Mouse (Mus musculus): ENCODE results near the gene Shtn1. TPM values are rescaled to one million over a fixed set of nuclear protein-coding genes. Genes with fewer than 3 reads are reported as not detected.

Shtn1 gene
- polyA plus RNA-seq, 1 experiment: 1.2 TPM

GRCm38 (mm10) chr19:58975216-58975863 is 100.6 kb downstream of the Shtn1 start:
- H3K27me3 ChIP-seq (ENCODE audit: control insufficient read depth, insufficient read depth, low read length): no peaks in the 10 kb centered on the region
- 85% methylated on average over 11 of the region's 11 CpGs for WGBS
- H3K4me1 ChIP-seq (ENCODE audit: control insufficient read depth, insufficient read depth, insufficient read length, low read length): no peaks in the 10 kb centered on the region
- H3K36me3 ChIP-seq (ENCODE audit: control insufficient read depth, insufficient read depth, low read length): peaks cover 3% of the 10 kb centered on the region
- no peak overlapping the region for H3K4me3 ChIP-seq (ENCODE audit: low read depth, low read length)
- TF ChIP-seq CTCF (IDR thresholded peaks at IDR 0.05; ENCODE audit: extremely low read depth, insufficient read length, insufficient replicate concordance, low read depth, low read length): no peak
- TF ChIP-seq POLR2A (IDR thresholded peaks at IDR 0.05; ENCODE audit: low read depth, low read length): no peak
- no peak overlapping the region for H3K27ac ChIP-seq (ENCODE audit: insufficient read depth, low read depth, low read length)

- TF ChIP-seq POLR2A (IDR thresholded peaks at IDR 0.05; ENCODE audit: low read depth, low read length): no peak
- Histone ChIP-seq H3K4me3 (ENCODE audit: low read depth, low read length) (no peak overlapping the region), H3K27ac (ENCODE audit: insufficient read depth, low read depth, low read length) (no peak overlapping the region), H3K4me1 (ENCODE audit: control insufficient read depth, insufficient read depth, insufficient read length, low read length) (no peaks in the 10 kb centered on the region), H3K36me3 (ENCODE audit: control insufficient read depth, insufficient read depth, low read length) (peaks cover 3% of the 10 kb centered on the region), H3K27me3 (ENCODE audit: control insufficient read depth, insufficient read depth, low read length) (no peaks in the 10 kb centered on the region)
- WGBS: 95% methylated on average over 8 of the region's 8 CpGs
Observed at GRCm38 (mm10) chr19:58974126-58974525, 101.8 kb downstream of the Shtn1 start.

- H3K4me1 ChIP-seq (ENCODE audit: control insufficient read depth, insufficient read depth, insufficient read length, low read length): no peaks in the 10 kb centered on the region
- no peaks in the 10 kb centered on the region for H3K27me3 ChIP-seq (ENCODE audit: control insufficient read depth, insufficient read depth, low read length)
- no peak overlapping the region for H3K27ac ChIP-seq (ENCODE audit: insufficient read depth, low read depth, low read length)
- 73% methylated on average over 13 of the region's 13 CpGs for WGBS
- peaks cover 3% of the 10 kb centered on the region for H3K36me3 ChIP-seq (ENCODE audit: control insufficient read depth, insufficient read depth, low read length)
- no peak for TF ChIP-seq POLR2A (IDR thresholded peaks at IDR 0.05; ENCODE audit: low read depth, low read length)
- no peak for TF ChIP-seq CTCF (IDR thresholded peaks at IDR 0.05; ENCODE audit: extremely low read depth, insufficient read length, insufficient replicate concordance, low read depth, low read length)
- H3K4me3 ChIP-seq (ENCODE audit: low read depth, low read length): no peak overlapping the region
Observed at GRCm38 (mm10) chr19:58970826-58971225, 105.1 kb downstream of the Shtn1 start.

- Histone ChIP-seq H3K27ac (ENCODE audit: insufficient read depth, low read depth, low read length) (no peak overlapping the region), H3K4me1 (ENCODE audit: control insufficient read depth, insufficient read depth, insufficient read length, low read length) (no peaks in the 10 kb centered on the region), H3K36me3 (ENCODE audit: control insufficient read depth, insufficient read depth, low read length) (no peaks in the 10 kb centered on the region; the same call in 1 of the 2 replicates), H3K27me3 (ENCODE audit: control insufficient read depth, insufficient read depth, low read length) (no peaks in the 10 kb centered on the region), H3K4me3 (ENCODE audit: low read depth, low read length) (no peak overlapping the region)
- WGBS: 36% methylated on average over 15 of the region's 15 CpGs
- no peak for TF ChIP-seq CTCF (IDR thresholded peaks at IDR 0.05; ENCODE audit: extremely low read depth, insufficient read length, insufficient replicate concordance, low read depth, low read length)
- TF ChIP-seq POLR2A (IDR thresholded peaks at IDR 0.05; ENCODE audit: low read depth, low read length): no peak
Observed at GRCm38 (mm10) chr19:58968731-58969506, 107.0 kb downstream of the Shtn1 start.

GRCm38 (mm10) chr19:58963011-58963410 is 112.9 kb downstream of the Shtn1 start:
- Histone ChIP-seq H3K4me1 (ENCODE audit: control insufficient read depth, insufficient read depth, insufficient read length, low read length) (no peaks in the 10 kb centered on the region), H3K27me3 (ENCODE audit: control insufficient read depth, insufficient read depth, low read length) (no peaks in the 10 kb centered on the region), H3K27ac (ENCODE audit: insufficient read depth, low read depth, low read length) (no peak overlapping the region), H3K36me3 (ENCODE audit: control insufficient read depth, insufficient read depth, low read length) (no peaks in the 10 kb centered on the region), H3K4me3 (ENCODE audit: low read depth, low read length) (no peak overlapping the region)
- TF ChIP-seq CTCF (IDR thresholded peaks at IDR 0.05; ENCODE audit: extremely low read depth, insufficient read length, insufficient replicate concordance, low read depth, low read length): no peak
- no peak for TF ChIP-seq POLR2A (IDR thresholded peaks at IDR 0.05; ENCODE audit: low read depth, low read length)
- 77% methylated on average over 8 of the region's 8 CpGs for WGBS

GRCm38 (mm10) chr19:58954779-58955178 is 121.1 kb downstream of the Shtn1 start:
- 85% methylated on average over 8 of the region's 8 CpGs for WGBS
- Histone ChIP-seq H3K4me3 (ENCODE audit: low read depth, low read length) (no peak overlapping the region), H3K36me3 (ENCODE audit: control insufficient read depth, insufficient read depth, low read length) (no peaks in the 10 kb centered on the region), H3K27me3 (ENCODE audit: control insufficient read depth, insufficient read depth, low read length) (peaks cover 3% of the 10 kb centered on the region; the same call in 1 of the 2 replicates), H3K27ac (ENCODE audit: insufficient read depth, low read depth, low read length) (no peak overlapping the region), H3K4me1 (ENCODE audit: control insufficient read depth, insufficient read depth, insufficient read length, low read length) (no peaks in the 10 kb centered on the region)
- TF ChIP-seq CTCF (IDR thresholded peaks at IDR 0.05; ENCODE audit: extremely low read depth, insufficient read length, insufficient replicate concordance, low read depth, low read length) (no peak), POLR2A (IDR thresholded peaks at IDR 0.05; ENCODE audit: low read depth, low read length) (no peak)

GRCm38 (mm10) chr19:58952236-58952635 is 123.7 kb downstream of the Shtn1 start:
- WGBS: 67% methylated on average over 13 of the region's 13 CpGs
- TF ChIP-seq POLR2A (IDR thresholded peaks at IDR 0.05; ENCODE audit: low read depth, low read length) (no peak), CTCF (IDR thresholded peaks at IDR 0.05; ENCODE audit: extremely low read depth, insufficient read length, insufficient replicate concordance, low read depth, low read length) (no peak)
- Histone ChIP-seq H3K27me3 (ENCODE audit: control insufficient read depth, insufficient read depth, low read length) (peaks cover 3% of the 10 kb centered on the region; the same call in 1 of the 2 replicates), H3K36me3 (ENCODE audit: control insufficient read depth, insufficient read depth, low read length) (no peaks in the 10 kb centered on the region), H3K4me3 (ENCODE audit: low read depth, low read length) (no peak overlapping the region), H3K4me1 (ENCODE audit: control insufficient read depth, insufficient read depth, insufficient read length, low read length) (no peaks in the 10 kb centered on the region), H3K27ac (ENCODE audit: insufficient read depth, low read depth, low read length) (no peak overlapping the region)

Measured in small intestine, adult 2 months (tissue).